Mouse (Mus musculus) activated CD4-positive, CD25-positive, alpha-beta regulatory T cell (primary cell): ENCODE results near the gene Maml2. TPM values are rescaled to one million over a fixed set of nuclear protein-coding genes. Genes with fewer than 3 reads are reported as not detected.

ENCODE experiments used
- polyA plus RNA-seq, 2 experiments: library from polyadenylated mRNA; unstranded; fragments of 100-300 nt; shearing (Covaris generic); gene quantifications; one replicate each; pipeline ENCODE4 v1.2.1; 2017

Maml2 gene
- polyA plus RNA-seq, result 10 to 100 TPM in 1 of 2 experiments, 1 to 10 TPM in 1; 9.8 to 12.4 TPM

GRCm38 (mm10) chr9:13297668-13298512 lies at the start of gene Maml2:
TSS of gene Maml2 (plus strand) at chr9:13297957.

GRCm38 (mm10) chr9:13446703-13447285 lies 149.0 kb downstream of the Maml2 start, which contains the start of gene Gm17571:
TSS of gene Gm17571 (minus strand) at chr9:13446753.

GRCm38 (mm10) chr9:13748404-13748797 lies 450.6 kb downstream of the Maml2 start, which contains the start of gene Mtmr2:
TSS of gene Mtmr2 (plus strand) at chr9:13748410.

Other genes with a start within 250 kb of the Maml2 start
- 1 to 10 TPM; 3.6 to 3.7 TPM for gene Jrkl, start 52.1 kb upstream of the Maml2 start, polyA plus RNA-seq
- 10 to 100 TPM; 21.5 to 30.5 TPM for gene Ccdc82, start 51.0 kb upstream of the Maml2 start, polyA plus RNA-seq
- gene Gm17571, start 148.8 kb downstream of the Maml2 start, polyA plus RNA-seq, result not detected